Mouse (Mus musculus) ES-Bruce4 (cell line): ENCODE results near the gene Ston2. TPM values are rescaled to one million over a fixed set of nuclear protein-coding genes. Genes with fewer than 3 reads are reported as not detected.

Source experiments
- H3K27ac ChIP-seq: 2 replicates; pipeline ENCODE4 v1.5.1; 2012; ENCODE audit warnings: low read length, inconsistent platforms; ENCODE audit not compliant: insufficient read depth
- H3K27me3 ChIP-seq: 2 replicates; pipeline ENCODE4 v1.6.1; 2012; ENCODE audit warnings: mild to moderate bottlenecking, low read length, inconsistent platforms; ENCODE audit not compliant: control insufficient read depth, poor library complexity, insufficient read depth, severe bottlenecking
- H3K36me3 ChIP-seq: 2 replicates; pipeline ENCODE4 v1.6.1; 2012; ENCODE audit warnings: inconsistent platforms, mild to moderate bottlenecking, low read length, moderate library complexity; ENCODE audit not compliant: control insufficient read depth, poor library complexity, insufficient read depth, severe bottlenecking
- H3K4me1 ChIP-seq: one replicate; pipeline ENCODE4 v1.8.1; 2011; ENCODE audit warnings: low read length; ENCODE audit not compliant: control insufficient read depth, insufficient read depth
- H3K4me3 ChIP-seq: 2 replicates; pipeline ENCODE4 v1.5.1; 2011; ENCODE audit warnings: low read depth, mild to moderate bottlenecking, low read length
- H3K9ac ChIP-seq: 2 replicates; pipeline ENCODE4 v1.6.1; 2012; ENCODE audit warnings: low read depth, mild to moderate bottlenecking, inconsistent platforms; ENCODE audit not compliant: poor library complexity, severe bottlenecking
- H3K9me3 ChIP-seq: replicated peaks from 2 replicates; pipeline ENCODE4 v1.6.1; 2012; ENCODE audit warnings: mild to moderate bottlenecking, low read length, inconsistent platforms; ENCODE audit not compliant: control insufficient read depth, poor library complexity, insufficient read depth, severe bottlenecking
- CTCF ChIP-seq: IDR thresholded peaks from one replicate; pipeline ENCODE4 v1.8.1; 2011; ENCODE audit warnings: low read depth, low read length
- EP300 ChIP-seq: IDR thresholded peaks from 2 replicates; pipeline ENCODE4 v1.6.1; 2011; ENCODE audit warnings: low read depth, low read length; ENCODE audit not compliant: insufficient read depth
- POLR2A ChIP-seq: IDR thresholded peaks from one replicate; pipeline ENCODE4 v1.8.1; 2011; ENCODE audit warnings: low read length; ENCODE audit not compliant: insufficient read depth
- polyA plus RNA-seq: library from polyadenylated mRNA; stranded (reverse); fragments of >200 nt; gene quantifications from 2 replicates; pipeline ENCODE4 v1.2.4, GENCODE M21; 2011; ENCODE audit warnings: low read depth; ENCODE audit not compliant: missing spikeins, insufficient read depth, insufficient read length

Gene Ston2
- polyA plus RNA-seq, 1 experiment: 21.8 TPM

DNA sequence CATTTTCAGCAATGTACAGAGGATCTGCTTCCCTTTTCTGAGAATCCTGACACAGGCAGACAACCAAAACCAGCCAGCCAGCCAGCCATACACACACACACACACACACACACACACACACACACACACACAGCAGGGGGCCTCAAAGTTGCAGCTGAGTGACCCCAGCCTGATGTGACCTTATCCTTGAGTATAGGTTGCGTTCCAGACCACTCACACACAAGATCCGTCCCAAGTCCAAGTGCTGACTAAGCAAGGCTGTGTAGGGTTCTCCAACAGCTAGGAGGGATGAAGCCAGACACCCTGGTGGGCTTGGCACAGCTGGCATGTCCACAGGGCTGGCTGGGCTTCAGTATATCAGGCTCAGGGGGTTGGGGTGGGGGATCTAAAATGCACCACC is 23.7 kb downstream of the Ston2 start:
- Histone ChIP-seq H3K9ac (no peak overlapping the region), H3K9me3 (no peaks in the 10 kb centered on the region), H3K4me1 (no peaks in the 10 kb centered on the region), H3K27me3 (no peaks in the 10 kb centered on the region), H3K4me3 (no peak overlapping the region), H3K36me3 (no peaks in the 10 kb centered on the region), H3K27ac (no peak overlapping the region)
- TF ChIP-seq EP300 (no peak), POLR2A (no peak), CTCF (no peak)

DNA sequence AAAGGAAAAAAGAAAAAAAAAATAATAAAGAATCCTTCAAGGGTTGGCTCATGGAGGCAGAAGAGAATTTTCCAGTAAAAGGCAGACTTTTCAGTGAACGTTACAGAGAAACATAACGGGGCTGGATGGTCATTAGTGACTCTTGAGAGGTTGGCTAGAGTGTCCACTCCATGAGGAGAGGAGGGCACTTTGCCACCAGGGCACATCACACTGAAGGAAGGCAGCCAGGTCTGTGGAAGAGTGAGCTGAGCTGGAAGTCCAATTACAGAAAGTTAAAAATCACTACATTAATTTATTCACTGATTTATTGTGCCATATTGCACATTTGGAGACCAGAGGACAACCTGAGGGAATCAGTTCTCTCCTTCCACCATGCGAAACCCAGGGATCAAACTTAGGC is 28.4 kb downstream of the Ston2 start:
- Histone ChIP-seq H3K9me3 (no peaks in the 10 kb centered on the region), H3K27me3 (no peaks in the 10 kb centered on the region), H3K4me3 (no peak overlapping the region), H3K4me1 (peaks cover 3% of the 10 kb centered on the region), H3K9ac (no peak overlapping the region), H3K36me3 (no peaks in the 10 kb centered on the region), H3K27ac (no peak overlapping the region)
- TF ChIP-seq EP300 (no peak), POLR2A (no peak), CTCF (no peak)

DNA sequence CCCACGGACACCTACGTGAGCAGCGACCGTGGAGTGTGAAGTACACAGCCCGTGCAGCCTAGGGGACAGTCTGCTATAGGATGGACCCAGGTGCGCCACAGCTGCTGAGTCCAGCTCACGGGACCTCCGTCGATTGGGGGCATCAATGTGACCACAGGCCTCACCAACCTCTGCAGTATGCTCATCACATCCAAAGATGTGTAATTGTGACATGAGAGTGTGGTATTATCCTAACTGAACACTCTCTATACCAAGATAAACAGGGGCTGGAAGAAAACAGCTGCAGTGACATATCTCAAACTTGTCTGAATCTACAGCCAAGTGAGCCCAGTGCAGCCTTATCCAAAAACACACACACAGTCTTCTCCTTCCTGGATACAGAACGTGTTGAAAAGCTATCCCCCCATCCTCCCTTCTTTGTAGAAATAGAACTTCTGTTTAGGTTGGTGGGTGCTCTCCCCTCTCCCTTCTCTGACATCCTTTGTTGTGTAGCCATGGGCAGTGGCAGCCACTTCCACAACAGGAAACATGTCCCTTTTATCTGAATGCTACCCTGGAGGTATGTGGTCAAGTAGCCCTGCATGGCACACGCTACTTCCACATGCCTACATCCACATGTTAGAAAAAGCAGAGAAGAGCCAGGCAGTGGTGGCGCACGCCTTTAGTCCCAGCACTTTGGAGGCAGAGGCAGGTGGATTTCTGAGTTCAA is 30.2 kb downstream of the Ston2 start:
- no peak overlapping the region for H3K9ac ChIP-seq
- no peaks in the 10 kb centered on the region for H3K27me3 ChIP-seq
- no peak for TF ChIP-seq EP300
- no peak for TF ChIP-seq POLR2A
- TF ChIP-seq CTCF: no peak
- H3K4me1 ChIP-seq: peaks cover 3% of the 10 kb centered on the region
- no peaks in the 10 kb centered on the region for H3K9me3 ChIP-seq
- no peaks in the 10 kb centered on the region for H3K36me3 ChIP-seq
- no peak overlapping the region for H3K4me3 ChIP-seq
- no peak overlapping the region for H3K27ac ChIP-seq

DNA sequence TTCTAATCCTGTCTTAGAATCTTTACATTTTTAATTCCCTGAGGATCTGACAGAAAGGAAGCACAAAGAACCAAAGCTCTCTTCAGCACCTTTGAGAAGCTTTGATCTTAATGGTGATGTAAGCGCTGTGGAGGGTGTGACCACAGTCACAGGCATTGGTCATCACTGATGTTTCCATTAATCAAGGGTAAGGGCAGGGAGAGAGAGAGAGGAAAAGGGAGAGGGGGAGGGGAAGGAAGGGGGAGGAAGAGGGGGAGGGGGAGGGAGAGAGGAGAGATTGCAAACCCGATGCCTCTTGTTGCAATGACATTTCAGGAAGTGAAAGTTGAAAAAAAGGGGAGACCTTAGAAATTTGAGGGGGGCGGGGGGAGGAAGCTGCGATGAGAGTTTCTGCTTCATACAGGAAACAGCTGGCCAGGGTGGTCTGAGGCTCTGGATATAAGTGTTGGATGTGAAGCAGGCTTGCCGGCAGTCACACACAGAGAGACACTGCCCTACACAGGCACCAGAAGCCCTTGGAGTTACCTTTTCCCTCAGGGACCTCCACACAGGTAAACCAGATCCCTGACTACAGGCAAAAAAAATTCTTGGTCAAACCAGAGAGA is 31.5 kb downstream of the Ston2 start:
- H3K27me3 ChIP-seq: no peaks in the 10 kb centered on the region
- no peak for TF ChIP-seq POLR2A
- TF ChIP-seq CTCF: no peak
- TF ChIP-seq EP300: no peak
- H3K36me3 ChIP-seq: no peaks in the 10 kb centered on the region
- H3K9ac ChIP-seq: no peak overlapping the region
- H3K9me3 ChIP-seq: no peaks in the 10 kb centered on the region
- peaks cover 3% of the 10 kb centered on the region for H3K4me1 ChIP-seq
- H3K27ac ChIP-seq: no peak overlapping the region
- H3K4me3 ChIP-seq: no peak overlapping the region

DNA sequence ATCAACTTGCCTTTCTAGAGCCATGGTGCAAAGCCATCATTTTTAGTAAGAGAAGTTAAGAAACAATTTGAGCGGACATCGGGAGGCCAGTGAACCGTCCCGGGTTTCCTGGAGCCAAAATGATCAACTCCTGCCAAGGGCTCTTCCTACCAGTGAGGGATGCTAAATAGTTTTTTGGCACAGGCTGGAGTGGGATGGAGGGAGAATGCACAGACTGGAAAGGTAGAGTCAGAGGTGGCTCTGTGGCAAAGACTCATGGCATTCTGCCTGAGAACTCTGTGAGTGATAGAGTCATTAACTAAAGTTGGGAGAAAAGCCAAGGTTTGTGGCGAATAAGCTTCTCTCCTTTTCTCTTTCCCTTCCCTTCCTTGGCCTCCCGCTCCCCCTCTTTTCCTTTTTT is 33.6 kb downstream of the Ston2 start:
- Histone ChIP-seq H3K27ac (no peak overlapping the region), H3K9ac (no peak overlapping the region), H3K9me3 (no peaks in the 10 kb centered on the region), H3K4me3 (no peak overlapping the region), H3K27me3 (no peaks in the 10 kb centered on the region), H3K4me1 (peaks cover 3% of the 10 kb centered on the region), H3K36me3 (no peaks in the 10 kb centered on the region)
- no peak for TF ChIP-seq CTCF
- TF ChIP-seq POLR2A: no peak
- no peak for TF ChIP-seq EP300

DNA sequence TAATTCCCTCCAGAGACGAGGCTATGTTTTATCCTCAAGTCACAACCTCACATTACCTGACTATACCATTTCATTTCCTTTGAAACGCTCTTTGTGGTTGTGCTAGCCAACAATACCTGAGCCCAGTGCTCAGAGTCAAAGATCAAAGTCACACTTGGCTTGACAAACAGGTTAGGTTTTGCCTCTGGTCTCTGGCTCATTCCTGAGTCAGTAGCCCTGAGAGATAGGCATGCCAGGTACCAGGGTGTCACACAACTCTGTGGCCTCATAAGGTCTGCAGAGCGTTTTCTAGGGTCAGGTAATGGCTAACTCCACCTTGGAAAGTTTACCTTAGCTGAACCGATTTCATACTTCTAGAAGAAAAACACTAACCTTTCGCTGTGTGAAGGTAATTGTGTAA is 35.5 kb downstream of the Ston2 start:
- no peaks in the 10 kb centered on the region for H3K36me3 ChIP-seq
- H3K4me3 ChIP-seq: no peak overlapping the region
- no peaks in the 10 kb centered on the region for H3K27me3 ChIP-seq
- no peak overlapping the region for H3K27ac ChIP-seq
- H3K4me1 ChIP-seq: no peaks in the 10 kb centered on the region
- TF ChIP-seq CTCF (no peak), EP300 (no peak), POLR2A (no peak)
- H3K9me3 ChIP-seq: no peaks in the 10 kb centered on the region
- H3K9ac ChIP-seq: no peak overlapping the region
